Mouse (Mus musculus) stomach, embryonic 16.5 days (tissue): ENCODE measurements around the gene Yeats2. TPM values are rescaled to one million over a fixed set of nuclear protein-coding genes. Genes with fewer than 3 reads are reported as not detected.

ENCODE experiments used
- ATAC-seq: fragments of 200-750 bp; cut with Nextera tagmentation; 2 replicates; pipeline ENCODE4 v1.8.0; 2017; ENCODE audit warnings: moderate number of reproducible peaks, moderate TSS enrichment; ENCODE audit not compliant: insufficient read depth, low FRiP score
- H3K27ac ChIP-seq: fragments of 300-500 bp; sonication (generic); 2 replicates; pipeline ENCODE4 v1.5.1; 2014; ENCODE audit warnings: low read length
- H3K27me3 ChIP-seq: fragments of 300-500 bp; sonication (generic); 2 replicates; pipeline ENCODE4 v1.6.1; 2014; ENCODE audit warnings: low read length, control low read depth, mixed read lengths; ENCODE audit not compliant: control insufficient read depth, insufficient read depth
- H3K36me3 ChIP-seq: fragments of 300-500 bp; sonication (generic); 2 replicates; pipeline ENCODE4 v1.6.1; 2014; ENCODE audit warnings: low read length; ENCODE audit not compliant: control insufficient read depth, insufficient read depth
- H3K4me1 ChIP-seq: fragments of 300-500 bp; sonication (generic); 2 replicates; pipeline ENCODE4 v1.6.1; 2014; ENCODE audit warnings: low read length, control low read depth, mixed read lengths; ENCODE audit not compliant: control insufficient read depth, insufficient read depth
- H3K4me2 ChIP-seq: fragments of 300-500 bp; sonication (generic); 2 replicates; pipeline ENCODE4 v1.6.1; 2014; ENCODE audit warnings: low read depth, low read length, mixed read lengths
- H3K4me3 ChIP-seq: fragments of 300-500 bp; sonication (generic); replicated peaks from 2 replicates; pipeline ENCODE4 v1.5.1; 2014; ENCODE audit warnings: mild to moderate bottlenecking, low read length
- H3K9ac ChIP-seq: fragments of 300-500 bp; sonication (generic); 2 replicates; pipeline ENCODE4 v1.6.1; 2014; ENCODE audit warnings: low read length
- H3K9me3 ChIP-seq: fragments of 300-500 bp; sonication (generic); replicated peaks from 2 replicates; pipeline ENCODE4 v1.6.1; 2016; ENCODE audit warnings: low read length, control low read depth; ENCODE audit not compliant: control insufficient read depth
- WGBS: fragments of 180-500 bp; shearing (Covaris S2); extraction: QIAGEN DNeasy Blood & Tissue Kit; methylation state at CpG from one replicate; pipeline ENCODE4 v1.1.7; 2014; 5-methylcytosine and 5-hydroxymethylcytosine counted together
- polyA plus RNA-seq: library from polyadenylated mRNA; unstranded; fragments of >200 nt; fragmentation: Nextera tagmentation; extraction: Ambion mirVana; gene quantifications from 2 replicates; pipeline ENCODE4 v1.2.1, GENCODE M21; 2015

Gene Yeats2
- polyA plus RNA-seq, 1 experiment from 2014 or later, result 26.6 TPM

DNA sequence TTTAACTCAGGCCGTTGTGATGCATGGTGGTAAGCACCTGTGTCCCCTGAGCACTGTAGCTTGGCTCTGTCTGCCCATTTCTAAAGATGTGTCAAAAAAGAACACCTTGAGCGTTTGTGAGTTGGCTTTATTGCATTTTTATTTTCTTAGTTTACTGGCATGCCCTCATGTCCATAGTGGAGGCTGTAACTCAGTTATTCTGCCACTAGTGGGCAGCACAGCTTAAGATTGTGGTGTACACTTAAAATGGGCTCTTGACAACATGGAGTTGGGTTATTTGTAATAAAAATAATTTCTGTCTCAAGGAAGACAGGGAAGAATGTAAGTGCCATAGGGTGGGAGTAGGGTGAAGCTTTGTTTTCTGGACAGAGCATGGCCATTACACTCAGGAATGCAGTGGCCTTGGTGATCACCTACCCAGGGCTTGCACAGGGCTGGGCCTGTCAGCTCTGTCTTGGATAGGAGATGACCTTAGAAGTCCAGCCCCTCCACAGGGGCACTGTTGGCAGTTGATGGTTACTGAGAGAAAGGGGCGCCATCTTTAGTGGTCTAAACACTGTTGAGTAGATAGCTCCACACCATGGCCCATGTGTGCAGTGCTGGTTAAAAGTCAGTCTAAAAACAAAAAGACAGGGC, 72.8 kb downstream of the Yeats2 start:
- H3K4me1 ChIP-seq, result no peaks in the 10 kb centered on the region
- H3K36me3 ChIP-seq, result peaks cover 23% of the 10 kb centered on the region
- no peaks in the 10 kb centered on the region for H3K27me3 ChIP-seq
- H3K27ac ChIP-seq, result no peak overlapping the region
- H3K9me3 ChIP-seq, result no peaks in the 10 kb centered on the region
- no peak overlapping the region for H3K9ac ChIP-seq
- no peak for ATAC-seq
- WGBS, result 89% methylated on average over 3 of the region's 3 CpGs
- no peak overlapping the region for H3K4me2 ChIP-seq
- no peak overlapping the region for H3K4me3 ChIP-seq

DNA sequence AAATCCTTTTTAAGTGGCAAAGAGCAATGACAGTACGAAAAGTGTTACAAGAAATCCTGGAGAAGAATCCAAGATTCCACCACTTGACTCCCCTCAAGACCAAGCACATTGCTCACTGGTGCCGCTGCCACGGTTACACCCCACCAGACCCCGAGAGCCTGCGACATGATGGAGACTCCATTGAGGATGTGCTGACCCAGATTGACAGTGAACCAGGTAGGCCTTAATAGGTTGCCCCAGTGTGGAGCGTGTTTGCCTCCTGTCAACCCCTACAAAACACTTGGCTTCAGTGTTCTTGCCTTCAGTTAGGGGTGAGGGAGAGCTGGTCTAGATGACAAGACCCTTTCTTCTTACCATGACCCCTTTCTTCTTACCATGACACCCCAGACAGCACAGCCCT, 81.9 kb downstream of the Yeats2 start:
- no peak for ATAC-seq
- H3K4me3 ChIP-seq, result no peak overlapping the region
- H3K27me3 ChIP-seq, result no peaks in the 10 kb centered on the region
- H3K4me2 ChIP-seq, result no peak overlapping the region
- no peaks in the 10 kb centered on the region for H3K4me1 ChIP-seq
- no peaks in the 10 kb centered on the region for H3K9me3 ChIP-seq
- 98% methylated on average over 6 of the region's 6 CpGs for WGBS
- H3K9ac ChIP-seq, result no peak overlapping the region
- H3K36me3 ChIP-seq, result peaks cover 38% of the 10 kb centered on the region
- no peak overlapping the region for H3K27ac ChIP-seq

DNA sequence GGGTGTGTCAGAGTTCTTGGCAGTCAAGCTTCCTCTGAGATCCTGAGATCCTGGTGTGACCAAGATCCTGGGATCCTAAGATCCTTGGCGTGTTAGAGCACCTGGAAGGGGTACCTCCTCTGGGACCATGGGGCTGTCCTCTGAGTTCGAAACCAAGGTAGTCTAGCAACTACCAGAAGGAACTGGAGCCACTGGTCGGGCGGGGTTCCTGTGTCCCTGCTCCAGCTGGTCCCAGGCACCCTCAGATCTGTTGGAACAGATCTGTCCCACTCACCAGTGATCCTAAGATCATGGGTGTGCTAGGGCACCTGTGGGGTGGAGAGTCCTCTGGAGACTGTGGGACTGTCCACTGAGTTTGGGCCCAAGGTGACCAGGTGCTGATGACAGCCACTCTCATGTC, 85.8 kb downstream of the Yeats2 start:
- Histone ChIP-seq H3K27ac (no peak overlapping the region), H3K36me3 (peaks cover 45% of the 10 kb centered on the region), H3K9ac (no peak overlapping the region), H3K4me3 (no peak overlapping the region), H3K4me2 (no peak overlapping the region), H3K9me3 (no peaks in the 10 kb centered on the region), H3K27me3 (no peaks in the 10 kb centered on the region), H3K4me1 (no peaks in the 10 kb centered on the region)
- WGBS, result 94% methylated on average over 4 of the region's 4 CpGs
- no peak for ATAC-seq

DNA sequence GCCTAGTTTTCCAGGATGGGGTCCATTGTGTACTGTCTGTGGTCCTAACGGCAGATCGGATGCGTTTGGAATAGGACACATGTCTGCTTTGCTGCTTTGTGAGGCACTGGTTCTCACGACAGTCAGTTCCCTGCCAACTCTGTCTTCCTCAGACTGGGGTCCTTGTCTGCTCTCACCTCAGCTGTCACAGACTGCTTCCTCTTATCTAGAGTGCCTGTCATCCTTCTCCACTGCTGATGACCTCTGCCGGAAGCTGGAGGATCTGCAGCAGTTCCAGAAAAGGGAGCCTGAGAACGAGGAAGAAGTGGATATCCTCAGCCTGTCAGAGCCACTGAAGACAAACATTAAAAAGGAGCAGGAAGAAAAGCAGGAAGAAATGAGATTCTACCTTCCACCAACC, 86.6 kb downstream of the Yeats2 start:
- H3K36me3 ChIP-seq, result peaks cover 39% of the 10 kb centered on the region
- 62% methylated on average over 6 of the region's 6 CpGs for WGBS
- no peak overlapping the region for H3K4me2 ChIP-seq
- H3K27ac ChIP-seq, result no peak overlapping the region
- no peaks in the 10 kb centered on the region for H3K27me3 ChIP-seq
- ATAC-seq, result no peak
- H3K9ac ChIP-seq, result no peak overlapping the region
- no peaks in the 10 kb centered on the region for H3K4me1 ChIP-seq
- no peak overlapping the region for H3K4me3 ChIP-seq
- no peaks in the 10 kb centered on the region for H3K9me3 ChIP-seq

DNA sequence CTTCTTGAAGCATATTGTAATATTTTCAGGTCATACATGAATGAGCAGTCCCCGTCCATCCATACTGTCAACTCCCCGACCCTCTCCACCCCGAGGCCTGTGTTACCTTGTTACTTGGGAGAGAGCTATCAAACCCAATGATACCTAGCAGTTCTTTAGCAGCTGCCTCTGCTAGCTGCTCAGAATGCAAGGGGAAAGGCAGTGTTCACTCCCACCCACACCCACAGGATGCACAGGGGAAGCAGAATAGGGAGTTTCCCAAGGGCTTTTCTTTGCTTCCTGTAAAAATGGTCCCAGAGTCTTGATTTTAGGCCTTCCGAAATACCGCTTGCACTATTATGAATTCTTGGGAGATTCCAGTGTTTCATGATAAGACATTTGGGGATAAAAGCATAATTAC, 87.3 kb downstream of the Yeats2 start:
- WGBS, result 93% methylated on average over 5 of the region's 5 CpGs
- no peak for ATAC-seq
- Histone ChIP-seq H3K9ac (no peak overlapping the region), H3K36me3 (peaks cover 32% of the 10 kb centered on the region), H3K4me2 (no peak overlapping the region), H3K4me1 (no peaks in the 10 kb centered on the region), H3K9me3 (no peaks in the 10 kb centered on the region), H3K4me3 (no peak overlapping the region), H3K27me3 (no peaks in the 10 kb centered on the region), H3K27ac (no peak overlapping the region)

DNA sequence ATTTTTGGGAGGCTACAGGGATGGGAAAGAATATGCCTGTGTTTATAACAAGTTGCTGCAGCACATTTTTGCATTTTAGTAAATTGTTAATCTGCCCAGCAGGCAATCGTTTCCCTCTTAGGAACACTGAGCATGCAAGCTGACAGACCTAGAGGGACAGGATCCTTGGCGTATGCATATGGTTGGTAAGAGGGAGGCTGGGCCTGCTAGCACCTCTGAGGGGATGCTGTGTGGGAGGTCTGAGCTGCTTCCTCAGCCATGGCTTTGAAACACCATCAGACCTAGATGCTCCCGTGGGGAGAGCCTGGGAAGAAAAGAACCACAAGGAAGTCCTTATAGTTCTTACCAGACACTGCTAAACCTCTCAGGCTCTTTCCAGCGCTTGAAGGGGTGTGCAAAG, 93.5 kb downstream of the Yeats2 start:
- Histone ChIP-seq H3K9ac (no peak overlapping the region), H3K9me3 (no peaks in the 10 kb centered on the region), H3K4me2 (no peak overlapping the region), H3K4me3 (no peak overlapping the region), H3K27me3 (no peaks in the 10 kb centered on the region), H3K4me1 (no peaks in the 10 kb centered on the region), H3K36me3 (peaks cover 15% of the 10 kb centered on the region), H3K27ac (no peak overlapping the region)
- WGBS, result 63% methylated on average over 4 of the region's 4 CpGs
- ATAC-seq, result no peak

DNA sequence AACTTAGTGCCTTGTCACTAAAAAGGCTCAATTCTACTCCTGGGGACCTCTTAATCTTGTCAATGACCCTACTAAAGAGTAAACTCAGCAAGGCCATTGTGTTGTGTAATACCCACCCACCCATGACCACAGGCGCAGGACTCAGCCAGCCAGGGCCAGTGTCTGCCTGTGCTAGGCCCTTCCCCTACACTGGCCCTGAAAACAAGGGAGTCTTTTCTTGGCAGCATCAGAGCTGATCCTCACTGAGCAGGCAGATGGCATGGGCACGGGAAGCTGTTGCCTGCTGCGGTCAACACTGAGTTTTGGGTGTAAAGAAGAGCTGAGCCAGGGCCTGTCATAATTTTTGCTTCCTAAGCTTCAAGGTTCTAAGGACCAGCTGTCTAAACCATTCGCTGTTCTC, 96.6 kb downstream of the Yeats2 start:
- no peaks in the 10 kb centered on the region for H3K36me3 ChIP-seq
- peaks cover 4% of the 10 kb centered on the region; the same call in 1 of the 2 replicates for H3K27me3 ChIP-seq
- H3K9ac ChIP-seq, result no peak overlapping the region
- 0 out of 2 replicates have a peak, but pooled peaks cover 2% of the 10 kb centered on the region for H3K4me1 ChIP-seq
- 74% methylated on average over 4 of the region's 4 CpGs for WGBS
- no peak overlapping the region for H3K27ac ChIP-seq
- no peaks in the 10 kb centered on the region for H3K9me3 ChIP-seq
- ATAC-seq, result no peak
- no peak overlapping the region for H3K4me2 ChIP-seq
- no peak overlapping the region for H3K4me3 ChIP-seq

DNA sequence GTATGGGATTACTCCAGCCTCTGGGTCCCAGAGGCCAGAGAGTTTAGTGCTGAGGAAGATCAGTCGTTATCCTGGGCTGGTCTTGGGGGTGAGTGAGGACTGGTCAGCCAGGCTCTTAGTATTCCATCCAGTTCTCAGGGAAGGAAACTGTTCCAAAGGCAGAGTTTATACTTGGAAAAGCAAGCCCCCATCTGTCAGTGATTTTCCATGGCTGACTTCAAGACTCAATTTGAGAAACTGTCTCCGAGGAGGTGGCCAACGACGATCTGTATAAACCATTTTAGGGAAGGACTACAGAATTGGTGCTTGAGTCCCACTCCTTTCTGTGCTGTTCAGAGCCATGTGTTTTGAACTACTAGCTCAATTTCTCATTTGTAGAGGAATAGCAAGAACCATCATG, 97.8 kb downstream of the Yeats2 start:
- ATAC-seq, result no peak
- no peaks in the 10 kb centered on the region for H3K9me3 ChIP-seq
- no peak overlapping the region for H3K27ac ChIP-seq
- H3K9ac ChIP-seq, result no peak overlapping the region
- H3K4me2 ChIP-seq, result no peak overlapping the region
- 85% methylated on average over 4 of the region's 4 CpGs for WGBS
- 0 out of 2 replicates have a peak, but pooled peaks cover 2% of the 10 kb centered on the region for H3K4me1 ChIP-seq
- H3K4me3 ChIP-seq, result no peak overlapping the region
- no peaks in the 10 kb centered on the region for H3K36me3 ChIP-seq
- H3K27me3 ChIP-seq, result peaks cover 4% of the 10 kb centered on the region; the same call in 1 of the 2 replicates

DNA sequence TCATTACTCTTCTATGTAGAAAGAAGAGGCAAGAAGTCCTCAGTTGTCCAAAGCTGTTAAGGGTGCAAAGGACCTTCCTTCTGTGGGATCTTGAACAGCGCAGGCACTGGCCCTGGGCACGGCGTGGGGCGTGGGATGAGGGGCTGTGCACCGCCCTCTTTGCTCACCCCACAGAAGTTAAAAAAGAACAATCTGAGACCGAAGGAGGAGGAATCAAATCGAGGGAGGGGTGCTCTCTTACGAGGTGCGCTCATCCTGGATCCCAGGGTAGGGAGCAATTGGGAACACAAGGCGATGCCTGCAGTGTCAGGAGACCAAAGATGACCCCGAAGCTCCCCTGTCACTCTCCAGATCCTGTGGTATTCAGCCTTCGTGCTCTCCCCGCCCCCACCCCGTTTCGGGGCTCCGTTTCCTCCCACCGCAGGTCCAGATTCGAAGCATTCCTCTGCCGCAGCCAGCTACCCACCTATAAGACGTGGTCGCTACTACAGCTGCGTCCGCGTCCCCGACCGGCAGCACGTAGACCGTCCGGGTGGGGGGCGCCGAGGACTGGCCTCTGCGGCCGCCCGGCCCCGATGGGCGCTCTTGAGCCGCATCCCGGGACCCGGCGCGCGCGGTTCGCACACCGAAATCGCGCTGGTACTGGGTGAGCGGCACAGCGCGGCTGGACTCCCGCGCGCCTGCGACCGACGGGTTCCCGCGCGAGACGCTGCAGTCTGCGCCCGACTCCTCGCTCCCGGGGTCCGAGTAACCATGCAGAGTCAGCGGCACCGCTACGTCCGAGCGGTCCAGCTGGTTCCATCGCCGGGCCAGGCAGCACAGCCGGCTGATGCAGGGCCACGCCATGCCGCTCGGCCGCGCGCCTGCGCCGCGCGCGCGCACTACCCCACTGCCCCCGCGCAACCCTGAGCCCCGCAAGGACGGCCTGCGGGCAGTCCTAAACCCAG, 99.9 kb downstream of the Yeats2 start, which contains the start of gene Map6d1:
Gene Map6d1, minus strand, starts transcription at position 891 of the 947 bp plus-strand sequence.
- WGBS, result 1% methylated on average over 90 of the region's 90 CpGs
- peak; percentile 76 for ATAC-seq
- H3K27me3 ChIP-seq, result peaks cover 4% of the 10 kb centered on the region; the same call in 1 of the 2 replicates

More for the DNA sequence above, 99.9 kb downstream of the Yeats2 start, which contains the start of gene Map6d1:
- no peaks in the 10 kb centered on the region for H3K36me3 ChIP-seq
- no peak within 1 kb of the TSS for H3K27ac ChIP-seq
- peak within 1 kb of the TSS; percentile 73 for H3K9ac ChIP-seq
- peak within 1 kb of the TSS; percentile 93 for H3K4me2 ChIP-seq
- 0 out of 2 replicates have a peak, but pooled peaks cover 2% of the 10 kb centered on the region for H3K4me1 ChIP-seq
- no peaks in the 10 kb centered on the region; the same call in 1 of the 2 replicates for H3K9me3 ChIP-seq
- H3K4me3 ChIP-seq, result peak within 1 kb of the TSS; percentile 73
